Mouse (Mus musculus) urinary bladder, postnatal 14 days (tissue): Measurements from ENCODE around the gene Cd4.
A peak's percentile ranks its signal among the peaks of the same experiment; 100 is the strongest.
"Not testable (repeated sequence)": the region's sequence is repeated elsewhere in the genome, so short reads cannot be mapped to it uniquely, and the experiment has no call there.

Experiments used
- DNase-seq: peaks from one replicate; pipeline ENCODE4 v3.0.0; 2021; ENCODE audit warnings: low spot score

Gene Cd4

GRCm38 (mm10) chr6:124915160-124915941, 27.3 kb upstream of the Cd4 start:
- peak; percentile 73 for DNase-seq

GRCm38 (mm10) chr6:124914511-124914910, 26.5 kb upstream of the Cd4 start:
- DNase-seq: no peak

DNA sequence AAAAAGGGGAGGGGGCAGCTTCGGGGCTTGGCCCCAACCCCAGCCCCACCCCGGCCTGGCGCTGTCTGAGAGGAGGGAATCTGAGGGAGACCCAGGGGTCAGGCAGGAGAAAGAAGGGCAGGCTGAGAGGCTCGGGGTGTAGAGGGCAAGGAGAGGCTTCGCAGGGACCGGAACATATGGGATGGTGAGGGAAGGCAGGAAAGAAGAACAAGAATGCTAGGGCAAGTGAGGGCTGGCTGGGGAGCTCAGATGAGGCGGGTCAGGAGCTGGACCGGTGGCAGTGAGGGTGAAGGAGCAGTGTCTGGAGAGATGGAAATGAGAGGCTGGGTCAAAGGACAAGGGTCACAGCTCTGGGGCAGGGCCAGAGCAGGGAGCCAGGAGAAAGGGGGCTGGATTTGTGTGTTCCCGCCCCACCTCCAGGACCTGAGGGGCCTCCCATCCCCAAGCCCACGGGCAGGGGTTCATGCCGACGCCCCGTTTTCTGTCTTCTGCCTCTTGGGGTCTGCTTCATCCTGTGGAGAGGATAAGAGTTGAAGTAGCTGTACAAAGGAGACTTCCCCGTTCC, 25.8 kb upstream of the Cd4 start:
- DNase-seq: no peak

GRCm38 (mm10) chr6:124913214-124913613, 25.2 kb upstream of the Cd4 start:
- DNase-seq: no peak

DNA sequence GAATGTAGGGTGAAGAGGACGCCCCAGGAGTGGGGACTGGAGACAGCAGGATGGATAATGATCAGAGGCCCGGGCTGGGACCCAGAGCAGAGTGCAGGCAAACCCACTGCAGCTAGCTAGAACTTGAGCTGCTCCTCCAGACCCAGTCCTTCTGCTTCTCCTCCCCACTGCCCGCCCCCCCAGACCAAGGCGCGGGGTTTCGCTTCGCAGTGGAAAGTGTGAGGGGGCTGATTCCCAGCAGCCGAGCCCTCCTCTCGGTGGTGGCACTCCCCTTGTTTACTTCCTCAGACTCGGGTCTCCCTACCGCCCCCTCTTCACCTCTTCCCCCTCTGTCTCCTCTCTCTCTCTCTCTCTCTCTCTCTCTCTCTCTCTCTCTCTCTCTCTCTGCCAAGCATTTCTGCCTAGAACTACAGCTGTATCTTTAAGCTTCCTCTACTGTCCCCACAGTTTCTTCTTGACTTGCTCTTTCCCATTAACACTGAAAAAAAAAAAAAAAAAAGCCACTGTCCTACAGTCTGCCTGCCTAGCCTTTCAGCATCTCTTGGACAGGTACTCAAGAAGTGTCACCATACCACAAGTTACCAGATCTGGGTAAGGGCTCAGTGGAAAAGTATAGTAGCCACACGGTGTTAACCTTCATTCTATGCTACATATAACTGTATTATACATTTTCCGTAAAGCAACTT, 23.7 kb upstream of the Cd4 start, which contains the start of gene Lag3:
Lag3 (minus strand) TSS at position 173 of the 686 bp plus-strand sequence.
- no peak for DNase-seq

GRCm38 (mm10) chr6:124910032-124910431, 22.0 kb upstream of the Cd4 start:
- DNase-seq: no peak

DNA sequence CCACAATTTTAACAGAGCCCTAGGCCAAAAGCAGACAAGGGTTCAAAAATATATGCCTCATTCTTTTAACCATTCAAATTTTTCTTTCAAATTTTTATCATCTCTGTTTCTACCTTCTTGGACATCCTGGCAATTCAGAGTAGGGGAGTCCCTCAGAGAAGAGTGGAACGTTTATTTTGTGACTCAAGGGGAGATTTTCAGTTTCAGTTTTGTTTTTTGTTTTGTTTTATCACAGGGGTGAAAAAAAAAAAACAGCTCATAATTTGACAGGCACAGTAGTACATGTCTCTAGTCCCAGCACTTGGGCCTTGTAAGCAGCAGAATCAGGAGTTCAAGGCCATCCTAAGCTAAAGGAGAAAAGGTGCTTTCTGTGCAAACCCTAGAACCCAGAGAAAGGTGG, 19.7 kb upstream of the Cd4 start:
- DNase-seq: no peak

DNA sequence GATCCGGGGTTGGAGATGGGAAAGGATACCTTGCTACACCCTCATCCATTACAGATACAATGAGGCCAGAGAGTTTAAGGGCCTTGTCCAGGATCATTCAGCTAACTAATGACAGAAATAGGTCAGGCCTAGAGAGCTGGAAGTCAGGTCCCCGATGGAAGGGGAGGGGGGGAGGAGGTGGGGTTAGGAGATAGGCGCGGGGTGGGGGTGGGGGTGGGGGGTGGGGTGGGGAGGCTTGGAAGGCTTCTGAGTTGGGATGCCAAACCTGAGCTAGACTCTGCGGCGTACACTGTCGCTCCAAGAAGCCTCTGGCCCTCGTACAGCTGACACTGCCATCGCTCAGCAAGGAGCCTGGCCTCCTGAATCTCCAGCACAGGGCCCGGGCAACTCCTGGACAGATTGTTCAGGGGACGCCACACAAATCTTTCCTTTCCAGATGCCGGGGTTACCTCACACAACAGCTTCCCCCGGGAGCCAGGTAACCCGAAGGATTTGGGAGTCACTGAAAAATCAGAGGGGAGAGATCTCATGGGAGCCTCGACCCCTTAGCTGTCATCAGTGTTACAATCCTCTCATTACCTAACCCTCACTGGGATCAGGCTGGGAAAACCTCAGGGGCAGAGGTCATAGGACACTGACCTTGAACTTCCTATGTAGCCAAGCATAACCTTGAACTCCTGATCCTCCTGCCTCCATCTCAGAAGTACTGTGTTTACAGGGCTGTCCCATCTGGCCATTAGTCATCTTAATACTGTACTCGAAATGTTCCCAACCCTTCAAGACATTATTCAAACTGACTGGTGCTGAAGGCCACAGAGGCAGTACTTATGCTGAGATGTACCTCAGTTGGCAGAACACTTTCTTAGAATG, 17.2 kb upstream of the Cd4 start:
- DNase-seq: no peak

DNA sequence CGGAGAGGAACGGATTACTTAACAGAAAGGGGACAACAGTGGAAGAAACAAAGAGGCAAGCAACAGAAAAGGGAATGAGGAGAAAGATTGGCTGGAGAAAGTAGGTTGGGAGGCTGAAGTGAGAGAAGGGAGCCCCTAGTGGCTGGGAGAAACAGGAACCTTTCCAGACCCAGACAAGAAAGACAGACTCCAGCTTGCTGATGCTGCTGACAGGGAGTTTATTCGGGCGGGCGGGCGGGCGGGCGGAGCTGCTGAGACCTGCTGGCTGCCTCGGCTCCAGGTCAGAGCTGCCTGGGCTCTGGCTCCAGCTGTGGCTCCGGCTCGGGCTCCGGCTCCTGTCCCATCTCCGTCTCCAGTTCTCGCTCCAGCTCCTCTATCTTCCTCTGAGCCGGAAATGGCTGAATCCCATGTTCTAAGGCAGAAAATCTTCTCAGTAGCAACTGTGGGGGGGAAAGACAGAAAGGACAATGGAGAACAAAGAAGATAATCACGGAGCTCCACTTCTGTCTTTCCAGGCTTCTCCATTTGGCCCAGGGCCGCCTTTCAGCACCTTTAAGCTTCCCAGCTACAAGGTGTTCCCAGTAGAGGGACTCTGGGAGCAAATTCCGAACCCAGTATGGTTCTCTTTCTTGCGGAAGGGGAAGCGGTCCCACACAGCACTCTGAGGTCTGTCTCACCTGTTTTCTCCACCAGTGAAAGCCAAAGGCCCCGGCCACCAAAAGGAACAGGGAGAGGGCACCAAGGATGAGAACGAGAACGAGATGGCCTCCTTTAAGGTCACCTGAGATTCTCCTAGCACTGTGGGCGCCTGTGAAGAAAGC, 16.4 kb upstream of the Cd4 start:
- peak; percentile 77 for DNase-seq

- DNase-seq: peak; percentile 97
These were observed 15.6 kb upstream of the Cd4 start for GRCm38 (mm10) chr6:124903580-124904151.

DNA sequence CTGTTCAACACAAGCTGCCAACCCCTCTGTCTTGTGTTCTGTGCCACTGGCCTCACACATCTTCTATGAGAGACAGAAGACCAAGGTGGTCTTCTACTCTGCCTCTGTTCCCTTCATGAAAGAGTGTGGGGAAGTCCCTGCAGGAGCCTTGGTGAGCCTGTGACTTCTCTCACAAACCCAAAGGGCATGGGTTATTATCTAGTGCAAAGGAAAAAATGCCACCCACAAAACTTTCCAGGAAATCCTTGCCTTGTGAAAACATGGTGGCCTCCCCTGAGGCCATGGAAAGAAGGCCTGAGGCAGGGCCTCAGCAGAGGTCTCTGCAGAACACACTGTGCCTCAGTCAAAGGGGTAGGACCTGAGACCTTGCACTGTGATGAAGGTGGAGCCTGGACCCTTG, 13.8 kb upstream of the Cd4 start:
- DNase-seq: no peak

DNA sequence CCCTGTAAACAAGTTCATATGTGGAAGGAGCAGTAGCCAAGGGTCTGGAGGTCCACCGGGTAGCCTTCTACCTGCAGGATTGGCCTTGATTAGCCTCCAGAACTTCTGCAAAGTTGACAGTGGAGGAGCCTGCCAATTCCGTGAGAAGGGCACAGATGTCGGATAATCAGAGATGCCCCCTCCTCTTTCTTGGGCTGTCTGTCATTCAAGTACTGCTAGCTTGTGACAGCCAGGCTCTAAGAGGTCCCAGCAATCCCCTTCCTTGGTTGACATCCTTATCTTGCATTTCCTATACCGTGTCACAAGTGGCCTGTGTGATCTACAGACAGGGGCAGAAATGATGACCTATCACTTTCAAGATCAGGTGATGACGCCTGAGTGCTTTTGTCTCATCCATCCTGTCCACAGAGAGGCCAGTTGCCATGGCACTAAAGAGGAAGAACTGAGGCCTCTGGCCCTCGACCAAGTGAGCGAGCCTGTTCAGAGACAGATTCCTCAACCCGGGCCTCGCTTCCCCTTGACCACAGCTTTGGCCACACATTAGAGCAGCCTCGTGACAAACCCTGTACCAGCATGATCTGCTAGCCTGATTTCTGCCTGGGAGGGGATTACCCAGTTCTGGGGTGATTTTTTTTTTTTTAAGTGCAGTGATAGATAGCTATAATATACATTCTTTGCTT, 12.9 kb upstream of the Cd4 start:
- no peak for DNase-seq

DNA sequence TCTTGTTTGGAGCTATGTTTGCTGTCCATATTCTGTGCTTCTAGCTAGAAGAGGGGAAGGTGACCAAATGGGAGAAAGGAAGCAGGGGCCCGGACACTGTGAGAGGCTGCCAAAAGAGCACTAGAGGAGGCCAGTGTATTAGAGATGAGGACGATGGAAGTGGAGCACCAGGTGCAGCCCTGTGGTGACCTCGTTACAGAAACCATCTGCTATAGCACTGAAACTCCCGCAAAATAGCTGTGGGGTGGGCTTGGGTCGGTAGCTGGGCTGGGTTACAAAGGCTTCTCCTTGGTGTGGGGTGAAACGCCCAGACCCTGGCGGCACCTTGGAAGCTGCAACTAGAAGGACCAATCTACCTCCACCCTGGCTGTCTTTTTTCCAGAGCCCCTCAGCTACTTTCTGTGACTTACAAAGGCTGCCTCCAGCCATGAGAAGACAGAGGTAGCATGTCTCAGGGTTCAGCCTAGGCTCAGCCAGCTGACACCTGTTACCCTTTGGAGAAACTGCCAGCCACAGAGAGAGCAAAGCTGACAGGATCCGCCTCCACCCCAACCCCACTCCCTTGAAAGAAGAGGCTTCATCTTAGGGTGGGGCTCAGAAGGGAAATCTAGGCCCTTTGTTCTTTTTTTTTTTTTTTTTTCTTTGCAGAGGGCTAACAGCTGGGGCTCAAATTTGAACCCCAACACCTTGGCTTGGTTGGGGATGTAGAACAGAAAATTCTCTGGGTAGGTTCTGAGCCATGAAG, 12.2 kb upstream of the Cd4 start:
- no peak for DNase-seq

DNA sequence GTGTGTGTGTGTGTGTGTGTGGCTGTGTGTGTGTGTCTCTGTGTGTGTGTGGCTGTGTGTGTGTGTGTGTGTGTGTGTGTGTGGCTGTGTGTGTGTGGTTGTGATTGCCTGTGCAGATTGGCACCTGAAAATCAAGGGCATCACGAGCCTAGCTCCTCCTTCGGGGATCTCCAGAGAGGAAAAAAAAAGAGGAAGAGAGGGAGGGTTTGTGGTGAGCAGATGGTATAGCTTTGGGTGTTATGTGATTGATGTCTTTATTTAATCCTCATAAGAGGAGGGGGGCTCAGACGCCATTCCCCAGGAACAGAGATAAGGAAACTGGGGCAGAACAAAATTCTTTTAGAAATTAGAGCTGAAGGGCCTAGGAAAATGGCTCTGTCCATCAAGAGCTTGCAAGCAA, 10.3 kb upstream of the Cd4 start:
- DNase-seq: no peak

- DNase-seq: not testable (repeated sequence)
These were observed 6.1 kb upstream of the Cd4 start for GRCm38 (mm10) chr6:124894113-124894512.

DNA sequence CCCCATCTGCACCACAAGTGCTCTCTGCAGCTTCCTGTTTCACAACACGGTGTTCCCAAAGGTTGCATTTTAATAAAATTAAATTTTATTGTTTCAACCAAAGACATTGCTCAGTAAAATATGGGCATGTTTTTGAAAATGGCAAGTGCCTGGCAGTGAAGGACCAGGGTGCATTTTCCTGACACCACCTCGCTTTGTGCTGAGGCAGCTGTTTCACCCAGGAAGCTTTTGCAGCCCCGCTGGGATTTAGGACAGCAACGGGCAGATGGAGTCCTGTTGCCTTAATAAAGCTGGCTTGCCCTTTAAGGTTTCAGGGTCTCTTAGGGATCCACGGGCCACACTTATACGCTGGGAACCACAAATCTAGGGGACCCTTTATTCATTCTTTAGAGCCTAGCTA, 3.0 kb upstream of the Cd4 start:
- no peak for DNase-seq

DNA sequence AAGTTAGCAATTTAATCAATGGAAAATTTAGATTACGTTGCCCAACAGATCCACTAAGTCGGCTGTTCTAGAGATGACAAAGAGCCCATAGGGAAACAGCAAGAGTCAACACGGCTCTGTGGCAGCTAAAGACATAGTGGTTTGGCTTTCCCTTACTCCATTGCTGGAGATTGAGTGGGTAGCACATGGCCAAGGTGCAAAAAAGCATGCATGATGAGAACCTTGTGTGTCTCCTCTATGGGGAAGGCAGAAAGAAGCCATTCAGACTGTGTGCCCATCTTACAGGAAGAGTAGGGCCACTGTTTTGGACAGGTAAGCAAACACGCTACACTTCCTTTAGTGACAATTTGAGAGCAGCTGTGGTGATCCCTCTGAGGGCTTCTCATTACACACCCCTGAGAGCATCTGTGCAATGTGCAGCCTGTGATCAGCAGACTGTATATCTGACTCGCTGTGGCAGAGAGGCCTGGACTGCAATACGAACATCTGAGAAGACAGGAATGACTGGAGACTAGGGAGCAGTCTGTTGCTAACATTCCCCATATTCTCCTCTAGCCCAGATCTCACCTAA, 619 bp upstream of the Cd4 start:
- no peak for DNase-seq

DNA sequence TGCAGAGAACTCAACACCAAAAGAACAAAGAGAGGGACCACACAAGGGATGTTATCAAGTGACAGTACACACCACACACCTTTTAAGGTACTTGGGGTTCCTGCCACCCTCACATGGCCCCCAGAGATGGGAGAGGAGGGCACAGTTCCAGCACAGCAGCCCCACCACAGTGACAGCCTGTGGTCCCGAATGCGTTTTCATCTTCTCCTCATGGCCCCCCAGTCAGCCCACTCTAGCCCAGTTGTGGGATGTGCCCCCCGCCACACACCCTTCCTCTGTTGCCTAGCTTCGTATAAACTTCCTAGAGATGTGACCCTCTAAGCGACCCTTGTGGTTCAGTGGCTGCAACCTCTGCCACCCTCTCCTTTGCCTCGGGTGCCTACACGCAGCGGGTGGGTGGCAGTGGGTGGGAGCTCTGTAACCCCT, 2.1 kb downstream of the Cd4 start:
- DNase-seq: no peak
